Comparison of ENCODE assay signal across 17 mouse cellular contexts in the genomic region with DNA sequence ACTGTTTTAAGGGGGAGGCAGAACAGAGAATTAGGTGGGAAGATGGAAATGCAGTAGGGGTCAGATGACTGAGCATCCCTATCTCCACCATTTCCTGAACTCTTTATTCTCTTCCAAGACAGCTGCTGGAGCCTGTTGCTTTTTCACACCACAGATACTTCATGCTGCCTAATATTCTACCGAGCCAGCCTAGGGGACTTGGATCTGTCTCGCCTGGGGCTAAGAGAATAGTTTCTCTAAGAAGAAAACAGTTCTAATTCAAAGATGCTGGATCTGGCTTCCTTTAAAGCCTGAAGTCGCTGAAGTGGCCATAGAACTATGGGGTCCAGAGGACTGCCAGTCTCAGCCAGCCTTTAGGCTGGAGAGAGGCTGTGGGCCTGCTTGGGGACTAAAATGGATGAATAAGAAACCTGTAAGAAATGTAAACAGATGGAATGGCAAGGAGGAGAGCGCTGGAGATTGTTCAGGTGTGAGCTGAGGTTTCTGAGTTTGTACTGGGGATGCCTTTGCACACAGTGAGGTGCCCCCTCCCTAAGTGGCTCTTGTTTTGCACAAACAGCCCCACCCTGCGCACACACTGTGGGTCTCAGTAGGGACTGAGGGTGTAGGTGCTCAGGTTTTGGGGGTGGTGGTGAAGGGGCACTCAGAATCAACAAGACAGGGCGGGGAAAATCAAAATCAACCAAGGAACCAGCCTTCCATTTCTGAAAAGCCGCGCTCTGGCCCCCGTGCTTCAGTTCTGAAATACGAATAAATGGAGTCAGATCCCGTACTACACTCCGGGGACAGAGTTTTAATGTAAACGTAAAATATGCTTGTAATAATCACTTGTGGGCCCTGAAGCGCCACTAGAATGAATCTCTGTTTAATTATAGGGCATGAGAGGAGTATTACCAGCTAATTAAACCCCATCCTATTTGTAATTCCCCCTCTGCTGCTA. TPM values are rescaled to one million over a fixed set of nuclear protein-coding genes. Genes with fewer than 3 reads are reported as not detected.
DNase-seq lines count a peak whose midpoint lies in the region; ATAC-seq lines count a peak whose summit lies in the region.
"Had no signal": no experiment of that assay in that cellular context is flagged by ENCODE, and none has a peak within 500 bp of the region (broad histone marks: within the 10 kb centered on the region; RNA-seq: fewer than 3 reads in every experiment).

No protein-coding gene starts in this region.

- H3K27me3 ChIP-seq in intestine, embryonic 14.5 days (replicated peaks; ENCODE audit: control insufficient read depth, insufficient read depth, low read length) = peaks cover 65% of the 10 kb centered on the region
- H3K27me3 ChIP-seq in intestine, embryonic 15.5 days (replicated peaks) = peaks cover 41% of the 10 kb centered on the region
- H3K27me3 ChIP-seq in embryonic facial prominence, embryonic 12.5 days = peaks cover 92% of the 10 kb centered on the region
- peaks cover 83% of the 10 kb centered on the region for H3K27me3 ChIP-seq in limb, embryonic 15.5 days

- 0 out of 2 replicates have a peak, but pooled peaks cover 14% of the 10 kb centered on the region for H3K4me1 ChIP-seq in intestine, embryonic 14.5 days (replicated peaks; ENCODE audit: control insufficient read depth, insufficient read depth, low read length)
- H3K4me1 ChIP-seq in intestine, embryonic 15.5 days (replicated peaks) = 0 out of 2 replicates have a peak, but pooled peaks cover 12% of the 10 kb centered on the region
- H3K4me1 ChIP-seq in embryonic facial prominence, embryonic 12.5 days = peaks cover 7% of the 10 kb centered on the region; the same call in 1 of the 2 replicates
- peaks cover 28% of the 10 kb centered on the region for H3K4me1 ChIP-seq in limb, embryonic 15.5 days

- H3K9ac ChIP-seq in intestine, embryonic 14.5 days (ENCODE audit: low read length) = peak overlapping the region; percentile 35; the same call in 1 of the 2 replicates
- H3K9ac ChIP-seq in intestine, embryonic 15.5 days = no peak overlapping the region
- H3K9ac ChIP-seq in embryonic facial prominence, embryonic 12.5 days = no peak overlapping the region
- H3K9ac ChIP-seq in limb, embryonic 15.5 days = no peak overlapping the region
- H3K9ac ChIP-seq: kidney, embryonic 15.5 days; liver, embryonic 14.5 days had no signal

- no peaks in the 10 kb centered on the region for H3K36me3 ChIP-seq in intestine, embryonic 14.5 days (ENCODE audit: control insufficient read depth, insufficient read depth, low read length)
- H3K36me3 ChIP-seq in intestine, embryonic 15.5 days = no peaks in the 10 kb centered on the region
- H3K36me3 ChIP-seq in embryonic facial prominence, embryonic 12.5 days = no peaks in the 10 kb centered on the region
- no peaks in the 10 kb centered on the region for H3K36me3 ChIP-seq in limb, embryonic 15.5 days
- H3K36me3 ChIP-seq: kidney, embryonic 15.5 days had no signal

- intact Hi-C loops in heart, postnatal 14 days (cut with DNase I) = no loop called here

- peak overlapping the region; percentile 27; the same call in 1 of the 2 replicates for H3K4me3 ChIP-seq in intestine, embryonic 14.5 days (ENCODE audit: low read depth, low read length)
- H3K4me3 ChIP-seq in intestine, embryonic 15.5 days (replicated peaks) = no peak overlapping the region
- peak overlapping the region; percentile 32; the same call in 1 of the 2 replicates for H3K4me3 ChIP-seq in embryonic facial prominence, embryonic 12.5 days
- no peak overlapping the region for H3K4me3 ChIP-seq in limb, embryonic 15.5 days

- 42% methylated on average over 14 of the region's 14 CpGs for WGBS in intestine, embryonic 14.5 days
- WGBS in intestine, embryonic 15.5 days = 41% methylated on average over 14 of the region's 14 CpGs
- 4% methylated on average over 14 of the region's 14 CpGs for WGBS in embryonic facial prominence, embryonic 12.5 days
- 32% methylated on average over 14 of the region's 14 CpGs for WGBS in limb, embryonic 15.5 days

- DNase-seq in heart, adult 11 months = peak; percentile 78
- no peak for DNase-seq in heart, postnatal 14 days
- DNase-seq in intestine, embryonic 14.5 days (ENCODE audit: low spot score) = peak; percentile 55
- DNase-seq in cerebellum, postnatal 14 days = no peak
- DNase-seq in thymus, adult 18-20 months = no peak
- DNase-seq: adrenal gland, adult 2 months; B cell, adult 2 months; cerebellum, adult 8-10 months; gastrocnemius, postnatal 25 days had no signal

- peak overlapping the region; percentile 53 for H3K4me2 ChIP-seq in intestine, embryonic 14.5 days (ENCODE audit: low read length)
- H3K4me2 ChIP-seq in intestine, embryonic 15.5 days (replicated peaks) = no peak overlapping the region
- peak overlapping the region; percentile 50 for H3K4me2 ChIP-seq in embryonic facial prominence, embryonic 12.5 days (replicated peaks)
- peak overlapping the region; percentile 53 for H3K4me2 ChIP-seq in limb, embryonic 15.5 days

- H3K9me3 ChIP-seq in intestine, embryonic 14.5 days (ENCODE audit: control insufficient read depth, low read length) = no peaks in the 10 kb centered on the region
- no peaks in the 10 kb centered on the region for H3K9me3 ChIP-seq in intestine, embryonic 15.5 days
- no peaks in the 10 kb centered on the region for H3K9me3 ChIP-seq in embryonic facial prominence, embryonic 12.5 days
- H3K9me3 ChIP-seq in limb, embryonic 15.5 days = no peaks in the 10 kb centered on the region
- H3K9me3 ChIP-seq: kidney, embryonic 15.5 days had no signal

- ATAC-seq in intestine, embryonic 14.5 days (replicated peaks; ENCODE audit: low FRiP score, low TSS enrichment, low read depth) = no peak
- no peak for ATAC-seq in intestine, embryonic 15.5 days
- ATAC-seq in embryonic facial prominence, embryonic 12.5 days (ENCODE audit: insufficient number of reproducible peaks, insufficient read depth, low FRiP score, low TSS enrichment) = no peak
- no peak for ATAC-seq in limb, embryonic 15.5 days (ENCODE audit: insufficient number of reproducible peaks, low FRiP score, low TSS enrichment, low read depth)

- 0 out of 2 replicates have a peak overlapping the region, but pooled peaks have one; percentile 10 for H3K27ac ChIP-seq in intestine, embryonic 14.5 days (ENCODE audit: low read depth)
- no peak overlapping the region for H3K27ac ChIP-seq in intestine, embryonic 15.5 days
- H3K27ac ChIP-seq in embryonic facial prominence, embryonic 12.5 days = peak overlapping the region; percentile 13; the same call in 1 of the 2 replicates
- H3K27ac ChIP-seq in limb, embryonic 15.5 days = no peak overlapping the region
- H3K27ac ChIP-seq: hindbrain, postnatal 0 days; kidney, embryonic 15.5 days; liver, embryonic 14.5 days; macrophage had no signal

RNA-seq across cellular contexts. Expression of gene Hand2, which starts 19.2 kb away (rescaled TPM):
- 10 to 100 TPM; 74.2 to 78.6 TPM for total RNA-seq in heart, postnatal 14 days (2021)
- 13.1 and 15.9 TPM in 2 replicates for polyA plus RNA-seq in intestine, embryonic 14.5 days (2014; fragmentation: Nextera tagmentation; extraction: Ambion mirVana)
- polyA plus RNA-seq in intestine, embryonic 15.5 days (2015; fragmentation: Nextera tagmentation; extraction: Ambion mirVana) = 6.7 and 9.4 TPM in 2 replicates
- polyA plus RNA-seq in embryonic facial prominence, embryonic 12.5 days (2016; fragmentation: Nextera tagmentation; extraction: Ambion mirVana) = 5.8 and 6.3 TPM in 2 replicates
- 5.0 and 6.6 TPM in 2 replicates for polyA plus RNA-seq in limb, embryonic 15.5 days (2015; fragmentation: Nextera tagmentation; extraction: Ambion mirVana)
- total RNA-seq: hindbrain, postnatal 0 days; layer of hippocampus, adult 18-20 months had no signal
- polyA plus RNA-seq: hindbrain, postnatal 0 days; macrophage had no signal

Comparison
In these comparisons a context has a peak if more than half of its experiments do, and no peak if none do; other contexts are left out.
1. DNase-seq: peak in heart, adult 11 months (single experiment) and intestine, embryonic 14.5 days (single experiment); none in heart, postnatal 14 days (0 of 2), cerebellum, postnatal 14 days (0 of 2) and thymus, adult 18-20 months (0 of 2).
2. H3K27ac ChIP-seq: peak in intestine, embryonic 14.5 days (single experiment) and embryonic facial prominence, embryonic 12.5 days (single experiment); none in intestine, embryonic 15.5 days (single experiment) and limb, embryonic 15.5 days (single experiment).
3. H3K4me3 ChIP-seq: peak in intestine, embryonic 14.5 days (single experiment) and embryonic facial prominence, embryonic 12.5 days (single experiment); none in intestine, embryonic 15.5 days (single experiment) and limb, embryonic 15.5 days (single experiment).